Mouse (Mus musculus) ES-Bruce4 (cell line): ENCODE measurements around the gene Micall1. TPM values are rescaled to one million over a fixed set of nuclear protein-coding genes. Genes with fewer than 3 reads are reported as not detected.

Experiments
- H3K27ac ChIP-seq: 2 replicates; pipeline ENCODE4 v1.5.1; 2012; ENCODE audit warnings: low read length, inconsistent platforms; ENCODE audit not compliant: insufficient read depth
- H3K27me3 ChIP-seq: 2 replicates; pipeline ENCODE4 v1.6.1; 2012; ENCODE audit warnings: mild to moderate bottlenecking, low read length, inconsistent platforms; ENCODE audit not compliant: control insufficient read depth, poor library complexity, insufficient read depth, severe bottlenecking
- H3K36me3 ChIP-seq: 2 replicates; pipeline ENCODE4 v1.6.1; 2012; ENCODE audit warnings: inconsistent platforms, mild to moderate bottlenecking, low read length, moderate library complexity; ENCODE audit not compliant: control insufficient read depth, poor library complexity, insufficient read depth, severe bottlenecking
- H3K4me1 ChIP-seq: one replicate; pipeline ENCODE4 v1.8.1; 2011; ENCODE audit warnings: low read length; ENCODE audit not compliant: control insufficient read depth, insufficient read depth
- H3K4me3 ChIP-seq: 2 replicates; pipeline ENCODE4 v1.5.1; 2011; ENCODE audit warnings: low read depth, mild to moderate bottlenecking, low read length
- H3K9ac ChIP-seq: 2 replicates; pipeline ENCODE4 v1.6.1; 2012; ENCODE audit warnings: low read depth, mild to moderate bottlenecking, inconsistent platforms; ENCODE audit not compliant: poor library complexity, severe bottlenecking
- H3K9me3 ChIP-seq: replicated peaks from 2 replicates; pipeline ENCODE4 v1.6.1; 2012; ENCODE audit warnings: mild to moderate bottlenecking, low read length, inconsistent platforms; ENCODE audit not compliant: control insufficient read depth, poor library complexity, insufficient read depth, severe bottlenecking
- CTCF ChIP-seq: IDR thresholded peaks from one replicate; pipeline ENCODE4 v1.8.1; 2011; ENCODE audit warnings: low read depth, low read length
- EP300 ChIP-seq: IDR thresholded peaks from 2 replicates; pipeline ENCODE4 v1.6.1; 2011; ENCODE audit warnings: low read depth, low read length; ENCODE audit not compliant: insufficient read depth
- POLR2A ChIP-seq: IDR thresholded peaks from one replicate; pipeline ENCODE4 v1.8.1; 2011; ENCODE audit warnings: low read length; ENCODE audit not compliant: insufficient read depth
- polyA plus RNA-seq: library from polyadenylated mRNA; stranded (reverse); fragments of >200 nt; gene quantifications from 2 replicates; pipeline ENCODE4 v1.2.4, GENCODE M21; 2011; ENCODE audit warnings: low read depth; ENCODE audit not compliant: missing spikeins, insufficient read depth, insufficient read length

Micall1 gene
- polyA plus RNA-seq, 1 experiment: 12.4 TPM

GRCm38 (mm10) chr15:79151881-79152280, 43.2 kb downstream of the Micall1 start:
- peaks cover 33% of the 10 kb centered on the region for H3K36me3 ChIP-seq
- no peaks in the 10 kb centered on the region for H3K4me1 ChIP-seq
- no peak overlapping the region for H3K9ac ChIP-seq
- H3K27me3 ChIP-seq: no peaks in the 10 kb centered on the region
- H3K27ac ChIP-seq: no peak overlapping the region
- H3K4me3 ChIP-seq: no peak overlapping the region
- no peaks in the 10 kb centered on the region for H3K9me3 ChIP-seq
- TF ChIP-seq EP300 (no peak), POLR2A (no peak), CTCF (no peak)

GRCm38 (mm10) chr15:79152709-79153108, 44.0 kb downstream of the Micall1 start:
- Histone ChIP-seq H3K36me3 (peaks cover 26% of the 10 kb centered on the region), H3K9me3 (no peaks in the 10 kb centered on the region), H3K4me1 (no peaks in the 10 kb centered on the region), H3K27ac (no peak overlapping the region), H3K9ac (no peak overlapping the region), H3K27me3 (no peaks in the 10 kb centered on the region), H3K4me3 (no peak overlapping the region)
- TF ChIP-seq POLR2A (no peak), EP300 (no peak), CTCF (no peak)

GRCm38 (mm10) chr15:79155572-79155971, 46.9 kb downstream of the Micall1 start:
- Histone ChIP-seq H3K4me1 (no peaks in the 10 kb centered on the region), H3K9me3 (no peaks in the 10 kb centered on the region), H3K4me3 (no peak overlapping the region), H3K27ac (no peak overlapping the region), H3K27me3 (no peaks in the 10 kb centered on the region), H3K36me3 (peaks cover 11% of the 10 kb centered on the region), H3K9ac (no peak overlapping the region)
- TF ChIP-seq POLR2A (no peak), CTCF (no peak), EP300 (no peak)

GRCm38 (mm10) chr15:79162301-79162700, 53.6 kb downstream of the Micall1 start:
- H3K9ac ChIP-seq: no peak overlapping the region
- H3K27me3 ChIP-seq: no peaks in the 10 kb centered on the region
- no peak overlapping the region for H3K4me3 ChIP-seq
- H3K36me3 ChIP-seq: no peaks in the 10 kb centered on the region
- no peak for TF ChIP-seq POLR2A
- TF ChIP-seq CTCF: no peak
- no peak for TF ChIP-seq EP300
- no peak overlapping the region for H3K27ac ChIP-seq
- no peaks in the 10 kb centered on the region for H3K9me3 ChIP-seq
- H3K4me1 ChIP-seq: no peaks in the 10 kb centered on the region

GRCm38 (mm10) chr15:79162822-79163221, 54.1 kb downstream of the Micall1 start:
- Histone ChIP-seq H3K36me3 (no peaks in the 10 kb centered on the region), H3K4me1 (no peaks in the 10 kb centered on the region), H3K4me3 (no peak overlapping the region), H3K27me3 (no peaks in the 10 kb centered on the region), H3K9me3 (no peaks in the 10 kb centered on the region), H3K9ac (no peak overlapping the region), H3K27ac (no peak overlapping the region)
- TF ChIP-seq EP300: no peak
- peak; percentile 61 for TF ChIP-seq CTCF

- Histone ChIP-seq H3K9me3 (no peaks in the 10 kb centered on the region), H3K4me3 (peak overlapping the region; percentile 2), H3K36me3 (no peaks in the 10 kb centered on the region), H3K9ac (peak overlapping the region; percentile 26; the same call in 1 of the 2 replicates), H3K27me3 (no peaks in the 10 kb centered on the region), H3K4me1 (no peaks in the 10 kb centered on the region), H3K27ac (no peak overlapping the region)
- TF ChIP-seq EP300 (no peak), POLR2A (no peak), CTCF (no peak)
Measured at GRCm38 (mm10) chr15:79164251-79164650, 55.6 kb downstream of the Micall1 start.

- no peaks in the 10 kb centered on the region for H3K27me3 ChIP-seq
- no peaks in the 10 kb centered on the region for H3K9me3 ChIP-seq
- H3K4me1 ChIP-seq: no peaks in the 10 kb centered on the region
- H3K4me3 ChIP-seq: peak within 1 kb of the TSS; percentile 2
- peak within 1 kb of the TSS; percentile 26; the same call in 1 of the 2 replicates for H3K9ac ChIP-seq
- TF ChIP-seq POLR2A (no peak), CTCF (no peak), EP300 (no peak)
- no peak within 1 kb of the TSS for H3K27ac ChIP-seq
- H3K36me3 ChIP-seq: no peaks in the 10 kb centered on the region
Measured at GRCm38 (mm10) chr15:79165140-79165539, 56.4 kb downstream of the Micall1 start, which contains the start of gene Sox10. Gene Sox10 (minus strand): TSS chr15:79165240.
